Mouse (Mus musculus) liver, adult 2 months (tissue): ENCODE measurements around the gene Pdzk1.

ENCODE experiments used
- CTCF ChIP-seq: fragments of 200-500 bp; IDR thresholded peaks from 2 replicates; pipeline ENCODE4 v1.5.1; 2011; ENCODE audit warnings: low read depth, low read length, control low read depth
- POLR2A ChIP-seq: fragments of 200-500 bp; IDR thresholded peaks from 2 replicates; pipeline ENCODE4 v1.6.1; 2011; ENCODE audit warnings: low read length, control low read depth; ENCODE audit not compliant: insufficient read depth; ENCODE audit errors: extremely low read depth

GRCm38 (mm10) chr3:96845191-96845590 is 16.1 kb downstream of the Pdzk1 start:
- TF ChIP-seq CTCF (no peak), POLR2A (no peak)
